Mouse (Mus musculus): ENCODE data around the gene Prkca.

Gene Prkca

DNA sequence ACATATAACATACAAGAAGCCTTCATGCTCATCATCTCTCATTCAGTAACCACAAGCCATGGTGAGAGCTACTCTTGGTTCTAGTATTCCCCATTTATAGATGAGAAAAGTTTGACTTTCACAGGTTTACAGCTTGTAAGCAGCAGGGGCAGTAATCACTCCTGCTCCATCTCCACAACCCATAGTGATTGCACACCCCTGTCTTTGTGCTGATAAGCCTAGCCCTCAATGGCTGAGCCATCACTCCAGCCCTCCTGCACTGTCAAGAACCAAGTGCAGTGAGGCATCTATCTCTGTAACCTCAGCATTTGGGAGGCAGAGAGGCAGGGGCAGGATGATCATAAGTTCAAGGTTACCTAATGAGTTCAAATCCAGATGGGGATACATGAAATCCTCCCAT is 48.4 kb downstream of the Prkca start:
- DNase-seq (ENCODE audit: low read depth), result no peak

DNA sequence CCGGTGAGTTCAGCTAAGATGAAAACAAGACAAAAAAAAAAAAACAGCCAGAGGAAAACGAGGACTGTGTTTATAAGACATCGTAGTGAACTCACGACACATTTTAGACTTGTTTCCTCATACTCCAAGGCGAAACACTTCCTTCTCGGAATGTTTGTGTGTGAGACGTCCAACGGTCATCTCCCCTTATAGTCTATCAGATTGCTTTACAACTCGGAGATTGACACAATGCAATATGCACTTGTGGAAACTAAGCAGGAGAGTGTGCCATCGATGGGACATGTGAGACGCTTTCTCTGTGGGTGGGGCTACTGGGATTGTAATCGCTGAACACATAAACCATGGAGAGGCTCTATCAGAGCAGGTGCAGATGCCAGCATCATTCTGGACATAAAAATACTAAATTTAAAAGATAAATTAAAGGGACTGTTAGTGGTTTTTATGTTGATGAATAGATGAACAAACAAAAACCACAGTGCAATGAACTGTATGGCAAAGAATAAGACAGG is 49.4 kb downstream of the Prkca start:
- no peak for DNase-seq (ENCODE audit: low read depth)

DNA sequence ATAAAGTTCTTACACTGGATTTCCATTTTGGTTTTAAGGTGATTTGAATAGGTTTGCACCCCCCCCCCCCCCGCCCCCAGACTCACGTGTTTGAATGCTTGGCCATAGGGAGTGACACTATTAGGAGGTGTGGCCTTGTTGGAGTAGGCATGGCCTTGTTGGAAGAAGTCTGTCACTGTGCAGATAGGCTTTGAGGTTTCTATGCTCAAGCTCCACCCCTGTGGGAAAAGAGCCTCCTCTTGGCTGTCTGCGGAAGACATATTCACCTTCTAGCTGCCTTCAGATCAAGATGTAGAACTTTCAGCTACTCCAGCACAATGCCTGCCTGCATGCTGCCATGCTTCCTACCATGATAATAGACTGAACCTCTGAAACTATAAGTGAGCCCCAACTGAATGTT is 49.9 kb downstream of the Prkca start:
- no peak for DNase-seq (ENCODE audit: low read depth)

DNA sequence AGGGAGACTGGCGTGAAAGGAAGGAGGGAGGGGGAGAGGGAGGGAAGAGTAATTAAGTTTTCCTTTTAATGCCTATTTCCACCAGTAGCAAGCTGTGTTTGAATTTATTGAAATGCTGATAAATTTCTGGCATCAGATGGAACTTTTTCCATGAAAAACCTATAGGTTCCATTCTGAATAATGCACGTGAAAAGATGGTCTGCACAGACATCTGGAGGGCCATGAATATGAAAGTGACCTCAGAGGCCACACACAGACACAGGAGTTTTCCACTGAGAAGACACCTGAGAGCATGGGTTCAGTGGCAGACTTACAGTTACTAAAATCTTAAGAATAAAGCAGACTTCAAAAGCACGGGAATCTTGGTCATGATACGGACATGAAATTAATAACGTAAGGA is 54.5 kb downstream of the Prkca start:
- no peak for DNase-seq (ENCODE audit: low read depth)

DNA sequence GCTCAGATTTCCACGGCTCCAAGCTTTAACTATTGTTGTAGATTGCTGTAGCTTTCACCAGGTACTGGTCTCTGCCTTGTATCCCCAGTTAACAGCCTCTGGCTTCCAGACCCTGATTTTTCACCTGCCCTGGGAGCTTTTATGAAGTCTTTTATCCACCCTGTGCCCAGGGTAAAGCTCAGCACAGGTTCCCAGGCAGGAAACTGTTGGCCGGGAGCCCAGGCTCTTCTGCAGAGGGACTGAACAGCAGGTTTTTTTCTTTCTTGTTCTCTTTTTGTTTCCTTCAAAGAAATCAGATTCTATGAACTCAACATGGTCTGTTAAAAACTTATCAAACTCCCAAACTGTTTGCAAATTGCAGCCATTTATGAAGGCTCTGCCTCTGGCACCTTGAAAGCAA is 56.4 kb downstream of the Prkca start:
- DNase-seq (ENCODE audit: low read depth), result no peak

DNA sequence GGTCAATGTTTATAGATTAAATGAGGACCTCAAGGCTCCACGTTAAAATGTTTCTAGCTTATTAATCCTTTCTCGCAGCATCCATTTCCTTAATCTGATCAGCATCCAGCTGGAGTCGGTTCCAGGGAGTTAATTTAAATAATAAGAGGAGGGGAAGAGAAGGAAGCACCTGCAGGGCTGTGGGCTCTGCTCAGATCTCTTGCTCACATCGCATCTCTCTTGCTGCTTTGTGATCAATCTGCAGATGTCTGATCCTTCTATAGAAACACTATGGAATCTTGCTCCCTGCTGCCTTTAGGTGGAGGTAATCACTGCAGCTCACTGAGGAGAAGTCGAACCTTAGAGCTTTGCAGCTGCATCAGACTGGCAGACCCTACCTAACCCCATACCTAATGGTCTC is 58.7 kb downstream of the Prkca start:
- DNase-seq (ENCODE audit: low read depth), result no peak

DNA sequence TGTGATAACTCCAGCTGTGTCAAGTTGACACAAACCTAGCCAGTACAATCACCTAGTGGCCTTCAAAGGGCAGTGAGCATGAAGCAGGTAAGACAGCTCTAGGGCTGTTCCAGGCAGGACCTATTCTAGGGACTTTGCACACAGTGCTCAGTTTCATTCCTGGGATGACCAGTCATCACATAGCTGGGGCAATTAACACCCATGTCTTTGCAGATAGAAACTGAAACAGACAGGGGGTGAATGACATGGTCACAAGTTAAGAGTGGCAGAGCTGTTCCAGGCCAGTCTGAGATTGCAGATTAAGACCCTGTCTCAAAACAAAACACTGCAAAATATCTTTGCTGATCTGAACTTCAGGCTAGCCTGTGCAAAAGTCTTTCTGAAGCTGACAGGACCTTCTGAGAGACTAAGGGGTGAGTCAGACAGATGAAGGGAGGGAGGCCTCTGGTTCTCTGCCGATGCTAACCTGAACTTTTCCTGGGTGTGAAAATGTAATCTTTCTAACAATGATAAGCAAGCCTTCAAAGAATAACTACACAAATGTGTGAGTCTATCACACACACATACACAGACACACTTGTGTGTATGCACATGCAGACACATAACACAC is 60.8 kb downstream of the Prkca start:
- peak; percentile 60 for DNase-seq (ENCODE audit: low read depth)

DNA sequence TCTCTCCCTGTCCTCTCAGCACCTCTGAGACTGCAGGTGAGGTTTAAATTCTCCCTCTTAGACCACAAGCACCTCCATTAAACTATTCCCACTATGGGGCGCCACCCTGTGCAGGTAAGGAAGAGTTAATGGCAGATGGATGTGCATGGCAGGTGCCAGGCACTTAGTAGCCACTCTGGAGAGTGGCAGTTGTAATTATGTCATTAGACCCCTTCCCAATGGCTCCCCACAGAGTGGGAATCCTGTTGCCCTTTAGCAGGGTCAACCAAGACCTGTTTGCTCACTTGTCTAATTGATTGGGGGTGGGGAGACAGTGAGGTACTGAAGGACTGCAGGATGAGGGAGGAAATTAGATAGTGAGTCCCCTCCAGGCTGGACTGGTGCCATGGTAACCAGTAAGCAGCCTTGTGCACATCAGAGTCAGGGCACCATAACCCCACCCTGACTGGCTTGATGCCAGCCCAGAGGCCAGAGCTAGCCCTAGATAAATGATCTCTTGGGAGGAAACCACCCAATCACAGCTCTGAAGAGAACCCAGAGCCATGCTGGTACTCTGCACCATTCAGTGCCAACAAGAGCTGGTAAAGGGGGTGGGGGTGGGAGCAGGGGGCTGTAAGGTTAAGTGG is 63.9 kb downstream of the Prkca start:
- DNase-seq (ENCODE audit: low read depth), result no peak

DNA sequence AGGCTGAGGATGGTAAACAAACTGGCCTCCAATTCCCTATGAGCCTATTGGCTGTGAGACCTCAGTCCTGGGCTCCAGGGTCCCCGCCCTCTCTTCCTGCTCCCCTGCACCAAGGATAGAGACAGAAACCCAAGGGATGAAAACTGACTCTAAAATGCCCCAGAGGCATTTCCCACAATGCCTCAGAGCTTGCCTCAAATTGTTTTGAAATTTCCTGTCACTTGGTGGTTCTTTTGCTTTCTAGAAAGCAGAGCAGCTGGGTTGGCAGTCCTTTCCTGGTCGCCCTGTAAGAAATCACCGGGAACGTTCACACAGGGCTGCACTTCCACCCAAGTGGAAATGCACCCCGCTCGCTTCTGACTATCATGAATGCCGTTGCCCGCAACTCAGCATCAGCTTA is 66.6 kb downstream of the Prkca start:
- DNase-seq (ENCODE audit: low read depth), result peak; percentile 39

DNA sequence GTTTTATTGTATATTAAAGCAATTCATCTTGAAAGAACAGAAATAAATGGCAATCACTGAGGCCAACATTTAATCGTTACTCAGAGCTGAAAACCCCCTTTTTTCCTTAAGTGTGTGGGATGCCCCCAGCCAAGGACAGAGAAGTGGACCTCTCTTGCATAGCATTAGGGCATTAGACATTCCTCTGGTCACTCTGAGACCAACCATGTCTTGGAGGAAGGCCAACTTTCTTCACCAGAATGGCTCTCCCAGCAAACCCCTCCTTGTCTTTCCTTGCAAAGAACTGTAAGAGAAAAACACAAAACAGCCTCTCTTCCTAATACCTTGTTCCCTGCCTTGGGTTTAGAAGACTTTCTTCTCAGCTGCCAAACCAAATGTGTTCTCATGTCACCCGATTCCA is 67.6 kb downstream of the Prkca start:
- no peak for DNase-seq (ENCODE audit: low read depth)

DNA sequence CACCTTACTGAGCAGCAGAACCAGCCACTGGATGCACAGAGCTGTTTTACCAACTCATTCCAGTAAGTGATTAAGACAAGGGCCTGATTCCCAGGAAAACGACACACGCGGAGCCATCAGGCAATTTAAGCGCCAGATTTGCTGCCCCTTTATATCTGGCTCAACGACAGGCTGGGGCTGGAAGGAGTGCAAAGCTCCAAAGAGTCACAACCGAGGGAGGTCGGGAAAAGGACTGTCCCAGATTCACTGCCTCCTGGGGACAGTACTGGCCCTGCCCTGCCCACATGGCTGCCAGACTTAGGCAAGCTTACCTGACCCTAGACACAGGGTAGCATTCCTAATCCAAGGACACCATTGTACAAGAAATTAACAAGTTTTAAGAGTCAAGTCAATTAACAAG is 69.7 kb downstream of the Prkca start:
- DNase-seq (ENCODE audit: low read depth), result no peak

DNA sequence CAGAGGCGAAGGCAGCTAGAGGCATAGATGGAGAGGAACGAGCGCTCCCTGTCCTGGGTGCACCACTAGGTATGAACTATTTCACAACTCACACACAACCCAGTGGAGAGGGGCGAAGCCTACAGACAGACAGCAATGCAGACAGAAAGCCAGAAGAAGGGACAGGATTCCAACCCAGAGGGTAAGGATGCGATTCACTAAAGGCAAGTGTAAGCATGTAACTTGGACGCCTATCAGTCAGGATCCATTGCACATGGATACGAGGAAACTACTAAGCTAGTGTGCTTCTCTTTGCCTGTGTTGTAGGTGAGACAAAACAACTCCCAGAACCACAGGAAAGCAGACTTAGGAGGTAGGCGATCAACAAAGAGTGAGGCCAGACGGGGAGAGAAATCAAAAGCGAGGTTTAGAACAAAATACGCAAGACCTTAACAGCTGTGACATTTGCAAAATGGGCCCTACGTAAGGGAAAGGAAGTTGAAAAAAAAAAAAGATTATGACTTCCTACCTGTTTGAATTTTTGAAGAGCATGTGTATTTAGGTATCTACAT is 70.2 kb downstream of the Prkca start:
- DNase-seq (ENCODE audit: low read depth), result peak; percentile 85

DNA sequence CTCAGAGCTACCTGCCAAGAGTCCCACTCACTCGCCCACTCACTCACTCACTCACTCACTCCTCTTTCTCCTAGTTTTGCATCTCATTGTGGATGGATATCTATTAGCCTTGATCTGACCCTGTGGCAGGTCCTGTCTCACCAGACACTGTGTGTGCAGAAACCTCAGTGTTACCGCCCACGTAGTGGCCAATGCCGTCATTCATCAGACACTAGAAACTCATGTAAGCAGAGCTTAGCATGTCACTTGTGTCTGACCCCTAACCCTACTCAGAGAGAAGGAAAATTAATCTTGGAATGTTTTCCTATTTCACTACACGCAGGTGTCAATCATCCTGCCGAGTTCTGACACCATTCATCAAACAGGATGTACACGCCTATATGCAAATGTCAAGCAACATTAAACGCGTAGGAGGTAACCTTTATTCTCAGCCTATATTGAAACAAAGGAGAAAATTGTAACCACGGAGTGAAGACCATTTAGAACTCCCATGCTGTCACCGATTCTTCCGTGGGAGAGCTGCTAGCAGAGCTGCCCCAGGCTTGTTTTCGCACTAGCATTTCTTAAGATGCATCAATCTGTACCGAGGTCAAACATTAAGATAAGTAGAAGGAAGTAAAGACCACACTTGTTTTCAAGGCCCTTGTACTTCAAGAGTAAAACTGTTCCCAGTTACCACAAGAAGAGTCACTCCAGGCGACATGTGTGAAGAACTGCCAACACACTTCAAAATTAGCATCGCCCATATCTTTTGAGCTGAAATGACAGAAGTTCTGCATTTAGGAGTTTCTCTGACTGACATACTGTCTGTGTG is 70.9 kb downstream of the Prkca start:
- DNase-seq (ENCODE audit: low read depth), result peak; percentile 90

DNA sequence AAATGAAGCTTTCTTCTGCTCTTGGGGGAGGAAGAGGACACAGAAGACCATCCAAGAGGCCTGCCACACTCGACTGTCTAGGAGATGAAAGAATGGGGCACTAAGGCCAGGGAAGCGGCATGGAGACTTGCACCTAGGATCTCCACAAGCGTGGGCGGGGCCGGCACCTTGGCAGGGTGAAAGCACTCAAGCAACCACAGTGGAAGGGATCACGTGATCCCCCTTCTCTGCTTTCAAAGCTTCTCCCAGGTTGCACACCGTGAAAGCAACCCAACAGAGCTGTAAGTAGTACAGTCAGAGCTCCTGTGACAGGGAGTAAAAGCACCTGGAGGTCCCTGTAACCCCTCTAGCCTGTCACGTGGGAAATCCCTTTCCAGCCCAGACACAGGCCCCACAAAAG is 72.4 kb downstream of the Prkca start:
- peak; percentile 90 for DNase-seq (ENCODE audit: low read depth)

DNA sequence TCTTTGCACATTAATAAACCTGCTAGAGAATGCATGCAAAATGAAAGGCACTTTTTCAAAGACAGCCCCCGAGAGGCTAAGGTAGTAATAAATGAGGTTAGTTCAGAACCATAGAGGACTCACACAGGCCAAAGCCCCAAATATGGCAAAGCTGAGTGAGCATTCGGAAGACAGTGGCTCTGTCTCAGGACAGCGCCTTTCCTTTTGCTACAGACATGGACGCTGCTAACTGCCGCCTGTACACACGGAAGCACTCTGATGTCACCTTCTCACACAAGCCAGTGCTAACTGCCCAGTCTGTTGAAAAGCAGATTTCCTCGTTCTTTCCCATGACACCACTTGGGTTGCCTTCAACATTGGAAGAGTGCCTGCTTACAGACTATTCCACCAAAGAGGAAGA is 74.2 kb downstream of the Prkca start:
- DNase-seq (ENCODE audit: low read depth), result no peak

DNA sequence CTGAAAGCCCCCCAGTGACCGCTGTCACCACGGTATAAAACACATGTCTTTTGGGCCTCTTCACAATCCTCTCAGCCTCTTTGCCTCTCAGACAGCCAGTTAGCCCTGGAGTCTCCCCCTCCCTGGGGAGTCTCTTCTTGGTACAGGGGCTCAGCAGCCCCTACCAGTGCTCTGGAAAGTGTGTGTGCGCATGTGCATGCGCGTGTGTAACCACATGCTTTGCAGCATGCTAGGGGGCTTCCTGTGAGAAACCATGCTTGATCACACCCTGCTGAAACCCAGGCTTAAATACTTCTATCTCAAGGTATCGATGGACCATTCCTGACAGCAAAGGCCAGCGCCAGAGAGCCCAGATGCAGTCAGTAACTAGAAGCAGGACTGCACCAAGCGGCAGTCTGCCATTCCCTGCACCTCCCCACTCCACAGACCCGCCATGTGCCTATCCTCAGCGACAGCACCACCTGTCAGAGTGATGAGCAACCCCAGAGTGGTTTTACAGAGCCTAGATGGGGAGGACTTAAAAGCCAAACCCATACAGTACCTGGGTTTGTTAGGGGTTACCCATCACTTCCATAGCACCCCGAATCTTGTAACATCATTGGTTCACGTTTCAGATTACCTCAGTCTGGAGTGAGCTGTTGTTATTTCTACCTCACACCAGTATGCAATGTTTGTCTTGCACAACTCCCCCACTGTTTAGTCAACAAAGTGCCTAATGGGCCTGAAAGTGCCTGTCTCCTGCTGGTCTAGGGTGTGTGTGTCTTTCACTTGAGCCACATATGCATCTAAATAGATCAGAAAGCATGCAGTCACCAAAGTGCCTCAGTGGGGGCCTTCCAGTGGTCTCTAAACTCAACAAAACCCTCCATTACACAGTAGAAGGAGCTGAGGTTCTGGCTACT is 75.1 kb downstream of the Prkca start:
- no peak for DNase-seq (ENCODE audit: low read depth)

DNA sequence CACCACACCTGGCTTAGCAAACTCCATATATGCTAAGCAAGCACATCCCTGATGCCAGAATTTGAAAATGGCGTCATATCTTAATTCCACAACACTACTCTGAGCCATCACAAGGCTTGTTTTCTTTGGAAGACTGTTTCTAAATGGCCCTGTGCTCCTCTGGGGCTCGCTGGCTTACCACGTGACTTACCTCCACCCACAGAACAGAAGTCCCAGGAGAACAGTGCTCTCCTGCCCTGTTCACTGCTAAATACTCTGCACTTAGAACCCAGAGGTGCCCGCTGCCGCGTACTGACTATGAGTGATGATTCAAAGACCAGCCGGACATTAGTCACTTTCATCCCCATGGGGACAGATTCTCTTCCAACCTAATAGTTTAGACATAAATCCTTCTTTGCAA is 75.9 kb downstream of the Prkca start:
- DNase-seq (ENCODE audit: low read depth), result no peak

DNA sequence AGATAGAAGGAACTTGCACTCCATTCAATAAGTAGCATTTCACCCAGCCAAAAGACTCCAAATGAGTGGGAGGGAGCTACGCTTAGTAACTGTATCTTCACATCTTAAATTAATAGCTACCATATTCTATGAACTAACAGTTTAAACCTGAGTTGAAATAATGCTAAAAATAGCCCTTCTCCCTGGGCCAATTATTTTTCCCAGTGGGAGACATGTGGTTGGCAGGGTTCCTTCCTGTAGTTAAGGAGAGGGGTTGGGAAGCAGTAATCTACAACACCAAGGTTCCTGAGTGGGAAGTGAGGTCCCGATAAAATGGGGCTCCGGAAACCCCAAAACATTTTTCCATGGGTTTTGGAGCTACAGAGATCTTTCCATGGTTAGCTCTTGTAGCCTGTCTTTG is 76.7 kb downstream of the Prkca start:
- DNase-seq (ENCODE audit: low read depth), result no peak

DNA sequence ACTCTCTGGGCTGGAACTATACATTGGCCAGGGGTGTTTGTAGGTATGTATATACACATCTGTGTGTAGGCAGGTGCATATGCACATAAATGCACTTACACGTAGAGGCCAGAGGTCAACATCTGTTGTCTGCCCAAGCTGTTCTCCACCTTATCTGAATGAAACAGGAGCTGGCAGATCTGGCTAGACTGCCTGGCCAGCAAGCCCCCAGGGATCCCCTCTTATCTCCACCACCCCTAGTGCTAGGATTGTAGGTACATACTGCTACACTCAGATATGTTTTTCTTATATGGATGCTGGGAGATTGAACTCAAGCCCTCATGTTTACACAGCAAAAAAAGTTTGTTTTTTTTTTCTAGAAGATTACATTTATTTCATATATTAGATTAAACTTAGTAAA is 79.9 kb downstream of the Prkca start:
- no peak for DNase-seq (ENCODE audit: low read depth)

DNA sequence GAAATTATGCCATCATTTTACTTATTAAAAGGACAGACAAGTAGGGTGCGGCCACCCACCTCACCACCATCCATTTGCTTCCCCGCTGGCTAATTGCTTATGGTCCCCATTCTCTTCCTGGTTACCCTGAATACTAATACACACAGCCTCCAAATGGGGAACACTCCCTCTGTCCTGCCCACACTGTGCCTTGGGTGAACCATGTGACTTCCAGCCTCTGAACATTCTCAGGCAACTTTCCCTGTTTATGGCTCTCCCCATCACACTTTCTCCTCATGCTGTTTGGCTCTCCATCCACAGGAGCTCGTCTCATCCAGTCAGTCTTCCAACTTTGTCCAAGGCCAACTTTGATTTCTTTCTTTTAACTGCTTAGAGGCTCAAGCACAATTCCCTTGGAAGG is 80.3 kb downstream of the Prkca start:
- no peak for DNase-seq (ENCODE audit: low read depth)

DNA sequence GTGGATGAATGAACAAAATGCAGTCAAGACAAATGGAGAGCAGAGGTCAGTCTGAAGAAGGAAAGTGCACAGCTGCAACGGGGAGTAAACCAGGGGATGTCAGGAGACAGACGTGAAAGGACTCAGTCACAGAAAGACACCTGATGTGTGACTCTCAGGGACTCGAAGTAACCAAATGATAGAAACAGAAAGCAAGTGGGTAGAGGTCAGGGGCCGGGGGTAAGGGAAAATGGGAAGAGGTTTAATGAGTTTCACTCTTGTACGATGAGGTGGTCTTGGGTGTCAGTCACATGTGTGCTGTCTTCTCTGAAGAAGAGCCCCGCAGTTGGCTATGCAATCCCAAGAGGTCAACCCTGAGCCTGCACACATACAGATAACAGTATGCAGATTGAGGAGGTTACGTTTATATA is 82.0 kb downstream of the Prkca start:
- DNase-seq (ENCODE audit: low read depth), result no peak
